Mouse (Mus musculus) urinary bladder, adult 2 months (tissue): ENCODE data around the gene Bnip1. TPM values are rescaled to one million over a fixed set of nuclear protein-coding genes. Genes with fewer than 3 reads are reported as not detected.

Experiments used
- DNase-seq: peaks from one replicate; pipeline ENCODE4 v3.0.0; 2022; ENCODE audit warnings: low spot score
- polyA plus RNA-seq: library from polyadenylated mRNA; depleted of rRNA; stranded (reverse); fragments of >200 nt; gene quantifications from 2 replicates; pipeline ENCODE4 v1.2.3, GENCODE M21; 2012

The Bnip1 gene
- polyA plus RNA-seq, 1 experiment = 32.5 TPM

DNA sequence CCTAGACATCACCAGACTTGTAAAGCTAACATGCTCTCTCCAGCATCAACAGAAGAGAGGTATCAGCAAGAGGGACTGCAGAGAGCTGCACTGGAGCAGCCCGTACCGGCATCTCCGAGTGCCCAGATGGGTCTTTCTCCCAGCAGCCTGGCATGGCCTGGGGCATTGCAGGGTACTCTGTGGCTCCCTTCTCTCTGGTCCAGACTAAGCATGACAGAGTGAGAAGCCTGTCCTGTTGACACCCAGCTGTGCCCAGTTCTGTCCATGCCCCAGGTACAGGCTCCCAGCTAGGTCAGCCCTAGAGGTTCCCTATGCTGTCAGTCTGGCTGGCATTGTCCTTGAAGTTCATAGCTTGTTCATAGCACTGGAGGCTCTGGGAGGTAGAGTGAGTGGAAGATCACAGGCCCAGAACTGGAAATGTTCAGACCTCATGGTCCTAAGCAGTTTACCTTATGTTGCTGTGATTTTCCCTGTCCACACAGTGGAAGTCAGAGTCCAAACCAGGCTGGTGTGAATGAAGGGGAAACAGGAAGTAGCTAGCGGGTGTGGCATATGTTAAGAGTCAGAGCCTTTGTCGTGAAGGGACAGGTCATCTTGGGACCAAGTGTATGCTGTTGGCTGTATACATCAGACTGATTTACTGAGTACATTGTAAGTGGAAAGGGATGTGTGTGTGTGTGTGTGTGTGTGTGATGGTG lies 12.4 kb downstream of the Bnip1 start:
- no peak for DNase-seq

DNA sequence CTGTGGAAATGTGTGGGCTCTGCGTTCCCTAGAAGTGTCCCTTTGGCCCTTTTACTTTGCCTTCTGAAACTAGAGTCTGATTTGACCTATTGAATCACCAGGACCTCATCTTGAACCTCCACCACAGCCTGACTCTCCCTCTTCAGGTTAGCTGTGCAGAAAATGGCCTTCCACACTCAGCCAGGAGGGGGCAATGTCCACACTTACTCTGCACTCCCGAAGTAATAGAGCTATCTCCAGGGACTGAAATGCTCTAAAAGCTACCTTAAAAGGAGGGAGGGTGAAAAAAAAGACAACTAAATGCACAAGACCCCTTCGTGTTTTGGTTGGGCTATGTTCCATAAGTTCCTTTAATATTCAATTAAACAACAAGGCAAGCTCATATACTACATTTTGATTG lies 13.9 kb downstream of the Bnip1 start:
- no peak for DNase-seq

DNA sequence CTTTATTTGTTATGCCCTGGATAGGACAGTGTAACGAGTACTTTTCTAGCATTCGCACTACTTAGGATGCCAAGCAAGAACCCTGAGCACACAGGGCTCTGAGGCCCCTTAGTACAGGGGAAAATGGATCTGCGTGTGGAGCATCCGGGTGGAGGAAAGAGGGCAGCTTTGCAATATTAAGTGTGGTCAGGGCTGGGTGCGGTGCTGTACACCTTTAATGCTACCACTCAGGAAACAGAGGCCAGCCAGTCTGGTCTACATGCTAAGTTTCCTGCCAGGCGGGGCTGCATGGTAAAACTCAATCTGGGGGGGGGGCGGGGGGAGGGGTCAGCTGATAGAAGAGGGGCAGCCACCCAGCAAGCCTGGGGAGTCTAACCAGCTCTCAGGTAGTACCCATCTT lies 14.5 kb downstream of the Bnip1 start:
- DNase-seq = no peak

DNA sequence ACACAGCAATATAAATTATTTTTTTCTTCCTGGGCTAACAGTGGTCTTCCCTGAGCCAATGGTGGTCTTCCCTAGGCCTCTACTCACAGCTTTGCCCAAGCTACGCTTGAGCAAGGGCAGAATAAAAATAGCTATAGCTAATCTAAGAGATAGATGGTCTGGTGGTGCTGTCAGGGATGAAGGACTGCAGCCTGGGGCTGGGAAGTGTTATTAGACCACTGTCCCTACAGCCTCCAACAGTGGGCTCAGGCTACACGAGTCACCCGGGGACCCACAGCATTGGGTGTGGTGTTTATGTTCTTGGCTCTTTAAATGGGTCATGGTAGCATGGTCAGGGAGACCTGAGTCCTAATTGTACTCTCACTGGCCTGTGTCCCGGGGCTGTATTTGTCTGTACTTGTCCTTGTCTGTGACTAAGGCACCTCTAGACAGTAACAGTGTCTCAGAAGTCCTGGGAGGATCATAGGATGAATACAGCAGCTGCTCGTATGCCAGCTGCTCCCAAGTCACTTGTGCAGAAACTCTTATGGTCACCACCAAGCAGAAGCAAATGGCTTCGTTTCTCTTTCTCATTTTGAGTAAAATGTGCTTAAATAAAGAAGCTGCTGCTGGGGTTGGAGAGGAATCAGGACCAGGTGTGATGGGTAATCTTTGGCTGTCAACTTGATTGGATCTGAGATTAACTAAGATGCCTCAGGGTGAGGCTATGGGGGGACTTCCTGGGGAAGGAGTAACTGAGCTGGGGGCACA lies 16.7 kb downstream of the Bnip1 start:
- DNase-seq = no peak

DNA sequence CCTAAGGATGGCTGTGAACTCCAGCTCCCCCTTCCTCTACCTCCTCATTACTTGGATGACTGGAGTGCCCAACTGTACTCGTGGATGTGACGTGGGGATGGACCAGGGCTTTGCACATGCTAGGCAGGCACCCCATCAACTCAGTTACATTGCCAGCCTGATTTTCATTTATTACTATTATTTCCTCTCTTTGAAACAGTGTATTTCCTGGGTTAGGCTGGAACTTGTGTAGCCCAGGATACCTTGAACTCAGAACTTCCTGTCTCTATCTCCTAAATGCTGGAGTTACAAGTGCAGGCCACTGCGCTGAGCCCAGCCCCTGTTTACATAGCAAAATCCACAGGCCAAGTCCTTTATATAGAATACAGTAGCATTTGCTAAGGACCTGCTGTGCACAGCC lies 22.0 kb downstream of the Bnip1 start:
- no peak for DNase-seq

DNA sequence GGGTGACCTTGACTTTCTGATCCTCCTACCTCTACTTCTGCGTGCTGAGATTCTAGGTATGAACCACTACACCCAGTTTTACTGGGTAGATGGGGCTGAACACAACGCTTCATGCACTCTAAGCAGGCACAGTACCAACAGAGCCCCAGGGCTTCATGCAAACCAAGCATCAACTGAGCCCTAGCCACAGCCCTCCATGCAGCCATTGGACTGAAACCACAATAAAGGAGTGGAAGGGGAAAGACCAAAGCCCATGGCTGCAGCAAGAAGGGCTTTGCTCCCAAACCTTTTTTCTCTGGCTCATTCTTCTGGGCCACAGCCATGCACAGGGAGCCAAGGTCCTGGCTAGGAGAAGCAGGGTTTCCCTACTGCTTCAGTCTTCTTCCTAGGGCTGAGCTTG lies 31.7 kb downstream of the Bnip1 start:
- no peak for DNase-seq

DNA sequence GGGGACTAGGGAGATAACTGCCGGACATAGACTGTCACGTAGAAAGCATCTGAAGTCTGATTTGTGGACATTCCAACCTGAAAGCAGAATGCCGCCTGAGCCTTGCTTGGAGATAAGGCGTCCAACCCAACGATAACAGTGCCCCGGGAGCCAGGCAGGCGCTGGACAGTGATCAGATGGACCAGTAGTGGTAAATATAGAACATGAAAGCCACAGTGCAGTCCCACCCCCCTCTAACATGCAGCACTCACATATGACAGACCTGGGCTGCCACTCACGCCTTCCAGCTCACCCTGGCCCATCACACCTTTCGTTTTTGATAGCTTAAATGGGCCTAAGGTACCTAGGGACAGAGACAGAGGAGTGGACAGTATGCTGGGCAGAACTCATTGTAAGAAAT lies 32.6 kb downstream of the Bnip1 start:
- no peak for DNase-seq

DNA sequence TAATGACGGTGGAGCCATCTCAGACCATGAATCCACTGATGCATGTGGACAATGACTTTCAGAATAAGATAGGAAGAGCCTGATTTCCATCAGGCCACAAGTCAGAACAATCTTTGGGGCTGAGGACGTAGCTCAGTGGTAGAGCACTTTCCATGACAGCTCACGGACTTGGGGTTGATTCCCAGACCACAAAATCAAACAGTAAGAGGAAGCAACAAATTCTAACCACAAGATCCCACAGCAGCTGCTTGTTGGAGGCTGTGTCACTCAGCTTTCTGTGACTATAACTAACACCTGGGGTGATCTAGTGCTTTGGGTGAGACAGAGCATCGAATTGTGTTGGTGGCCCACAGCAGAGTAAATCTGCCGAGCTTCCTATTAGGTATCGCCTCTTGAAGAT lies 35.9 kb downstream of the Bnip1 start:
- no peak for DNase-seq

DNA sequence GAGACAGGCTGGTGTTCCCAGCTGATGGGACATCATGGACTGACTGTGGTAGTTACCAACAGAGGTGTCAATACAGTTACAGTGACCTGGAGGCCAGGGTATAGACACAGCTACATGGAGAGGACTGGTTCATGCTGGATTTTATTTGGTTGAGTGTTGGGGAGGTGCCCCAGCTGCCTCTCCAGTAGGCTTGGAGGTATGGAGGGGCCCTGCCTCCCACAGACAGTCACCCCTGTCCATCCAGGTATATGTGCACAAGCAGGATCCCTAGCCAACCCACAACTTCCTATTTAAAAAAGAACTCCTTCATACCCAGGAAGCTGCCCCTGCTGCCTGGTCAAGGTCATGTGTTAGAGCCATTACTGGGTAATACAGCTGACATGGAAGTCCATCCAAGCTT lies 36.9 kb downstream of the Bnip1 start:
- DNase-seq = no peak

DNA sequence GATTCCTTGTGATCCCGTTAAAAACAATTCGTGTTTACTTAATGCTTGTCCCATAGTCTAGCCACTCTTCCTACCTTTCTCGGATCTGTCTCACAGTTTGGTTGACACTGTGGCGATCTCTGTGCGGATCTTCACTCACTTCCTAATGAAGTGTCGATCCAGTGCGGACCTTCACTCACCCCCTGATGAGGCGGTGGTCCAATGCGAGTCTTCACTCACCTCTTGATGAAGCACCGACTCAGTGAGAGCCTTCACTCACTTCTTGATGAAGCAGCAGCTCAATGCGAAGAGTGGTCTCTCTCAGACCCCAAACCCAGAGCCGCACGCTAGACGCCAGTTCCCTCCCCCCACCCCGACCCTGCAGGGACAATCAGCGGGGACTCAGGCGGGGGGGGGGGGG lies 45.3 kb downstream of the Bnip1 start:
- DNase-seq = no peak

DNA sequence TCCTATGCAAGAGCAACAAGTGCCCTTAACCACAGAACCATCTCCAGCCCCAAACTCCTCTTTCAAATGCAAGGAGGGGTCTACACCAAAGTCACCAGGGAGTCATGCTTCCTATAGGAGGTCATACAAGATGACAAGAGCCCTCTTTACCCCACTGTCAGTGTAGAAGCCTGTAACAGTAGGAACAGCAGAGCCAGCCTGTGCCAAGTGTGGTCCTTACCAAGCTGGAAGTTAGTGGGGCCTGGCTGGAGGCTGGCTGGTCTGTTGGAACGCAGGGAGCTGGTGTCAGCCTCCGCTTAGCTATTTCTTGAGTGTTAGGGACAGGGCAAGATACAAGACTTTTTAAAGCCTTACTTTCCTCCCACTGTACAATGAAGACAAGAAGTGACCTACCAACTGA lies 52.9 kb downstream of the Bnip1 start:
- no peak for DNase-seq

DNA sequence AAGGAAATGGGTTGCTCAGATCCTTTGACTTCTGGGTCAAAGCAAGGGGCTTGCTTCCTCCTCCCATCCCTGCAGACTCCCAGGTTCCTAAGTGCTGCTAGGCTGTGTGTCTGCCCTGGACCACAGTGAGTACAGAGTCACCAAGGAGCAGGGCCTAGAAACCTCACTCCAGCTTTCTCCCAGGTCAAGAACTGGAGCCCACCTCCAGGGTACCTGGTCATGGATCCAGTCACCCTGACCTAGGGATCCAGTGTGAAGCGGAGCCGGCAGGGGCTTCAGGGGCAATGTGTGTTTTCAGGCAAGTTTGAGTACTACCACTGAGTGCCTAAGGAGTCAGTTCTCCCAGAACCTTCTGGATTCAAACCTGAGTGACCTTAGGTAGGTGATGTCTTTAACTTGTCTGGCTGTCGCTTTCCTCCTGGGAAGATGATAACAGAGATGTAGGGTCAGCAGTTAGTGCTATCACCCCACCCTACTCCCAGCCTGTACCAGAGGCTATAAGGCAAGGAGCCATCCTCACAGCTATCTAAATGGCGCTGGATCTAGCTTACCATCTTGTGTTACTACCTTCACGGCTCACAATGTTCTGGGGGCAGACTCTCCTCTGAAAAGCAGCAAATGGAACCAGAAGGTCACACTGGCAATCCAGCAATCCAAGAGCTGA lies 53.6 kb downstream of the Bnip1 start:
- no peak for DNase-seq

DNA sequence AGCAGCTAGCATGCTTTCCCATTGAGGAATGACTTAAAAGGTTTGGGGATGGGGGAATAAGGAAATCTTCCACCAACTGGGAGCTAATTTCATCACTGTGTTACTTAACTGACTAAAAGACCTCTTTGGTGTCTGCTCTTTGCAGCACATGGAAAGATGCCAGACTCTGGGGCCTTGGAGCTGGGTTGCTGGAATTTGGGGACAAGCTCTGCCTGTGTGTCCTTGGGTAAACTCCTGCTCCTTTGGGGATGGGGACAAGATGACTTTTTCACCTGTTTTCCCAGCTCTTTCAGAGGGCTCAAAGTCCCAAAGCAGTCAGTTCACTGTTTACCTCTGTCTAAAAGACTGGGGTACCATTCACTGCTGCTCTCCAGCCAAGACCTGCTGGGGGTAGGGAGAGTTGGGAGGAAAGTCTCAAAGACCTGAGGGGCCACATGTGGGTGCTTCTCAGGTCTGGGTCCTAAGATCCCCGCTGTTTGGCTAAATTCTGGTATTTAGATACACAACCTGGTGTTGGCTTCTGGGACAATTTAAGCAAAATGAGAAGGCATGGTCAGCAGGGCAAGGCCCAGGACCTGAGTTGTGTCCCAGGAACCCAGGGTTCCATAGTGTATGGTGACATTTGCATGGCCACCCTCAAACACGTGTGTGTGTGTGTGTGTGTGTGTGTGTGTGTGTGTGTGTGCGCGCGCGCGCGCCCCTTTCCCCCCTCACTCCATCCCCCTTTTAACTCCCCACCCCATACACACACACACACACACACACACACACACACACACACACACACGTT lies 54.3 kb downstream of the Bnip1 start:
- DNase-seq = no peak

DNA sequence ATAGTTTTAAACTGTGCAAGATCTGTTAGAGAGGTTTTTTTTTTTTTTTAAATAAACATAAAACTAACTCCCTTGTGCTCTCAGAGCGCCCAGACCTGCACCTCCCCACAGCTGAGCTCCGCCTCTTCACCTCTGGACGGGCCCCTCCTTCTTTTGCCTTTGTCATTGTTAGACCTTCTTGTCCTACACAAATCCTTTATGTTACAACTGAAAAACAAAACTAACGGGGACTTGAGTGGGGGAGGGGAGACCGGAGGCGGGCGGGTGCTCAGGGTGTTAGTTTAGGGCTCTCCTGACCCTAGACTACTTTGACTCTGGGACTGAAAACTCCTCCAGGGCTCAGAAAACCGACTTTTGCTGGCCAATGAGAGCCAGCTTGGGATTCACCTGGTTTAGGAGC lies 55.1 kb downstream of the Bnip1 start:
- no peak for DNase-seq

DNA sequence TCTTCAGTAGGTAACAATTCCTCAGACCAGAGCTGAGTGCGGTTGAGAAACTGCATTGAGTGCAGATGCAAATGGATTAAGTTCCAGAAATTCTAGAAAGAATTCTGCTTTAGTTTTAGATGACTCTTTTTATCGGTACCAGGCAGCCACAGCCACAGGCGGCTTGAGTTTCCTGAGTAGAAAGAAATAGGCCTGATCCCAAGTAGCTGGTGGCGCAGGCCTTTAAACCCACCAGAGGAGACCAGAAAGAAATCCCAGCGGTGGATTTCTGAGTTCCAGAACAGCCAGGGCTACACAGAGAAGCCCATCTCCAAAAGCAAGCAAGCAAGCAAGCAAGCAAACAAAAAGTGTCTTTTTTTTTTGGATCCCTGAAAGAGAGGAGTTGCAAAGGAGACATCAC lies 55.5 kb downstream of the Bnip1 start:
- no peak for DNase-seq

DNA sequence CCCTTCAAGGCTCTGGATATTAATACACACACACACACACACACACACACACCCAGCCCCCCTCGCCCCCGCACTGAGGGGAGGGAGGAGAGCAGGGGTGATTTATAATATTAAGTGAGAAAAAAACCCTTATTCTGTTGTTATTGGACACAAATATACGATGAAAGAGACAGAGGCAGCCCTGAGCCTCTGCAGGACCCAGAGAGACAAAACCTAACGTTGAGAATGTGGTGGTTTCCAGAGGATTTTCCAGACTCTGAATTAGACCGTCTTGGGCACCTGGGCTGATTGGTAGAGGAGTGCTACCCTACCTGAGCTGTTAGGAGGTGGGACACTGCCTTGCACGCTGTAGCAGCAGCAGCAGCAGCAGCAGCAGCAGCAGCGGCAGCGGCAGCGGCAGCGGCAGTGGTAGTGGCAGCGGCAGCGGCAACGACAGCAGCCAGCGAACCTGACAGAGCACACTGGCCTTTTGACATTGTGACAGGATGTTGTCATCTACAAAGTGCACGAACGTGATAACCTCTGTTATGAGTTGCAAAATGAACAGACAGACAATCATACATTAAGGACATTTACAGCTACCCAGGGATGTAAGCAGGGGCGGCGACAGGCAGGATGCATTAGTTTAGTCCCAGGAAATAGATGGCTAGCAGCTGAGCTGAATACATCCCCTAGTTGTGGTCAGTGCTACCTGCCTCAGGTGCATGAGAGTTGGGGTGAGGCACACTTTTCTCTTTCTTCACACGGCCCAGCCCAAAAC lies 56.1 kb downstream of the Bnip1 start:
- DNase-seq = no peak

DNA sequence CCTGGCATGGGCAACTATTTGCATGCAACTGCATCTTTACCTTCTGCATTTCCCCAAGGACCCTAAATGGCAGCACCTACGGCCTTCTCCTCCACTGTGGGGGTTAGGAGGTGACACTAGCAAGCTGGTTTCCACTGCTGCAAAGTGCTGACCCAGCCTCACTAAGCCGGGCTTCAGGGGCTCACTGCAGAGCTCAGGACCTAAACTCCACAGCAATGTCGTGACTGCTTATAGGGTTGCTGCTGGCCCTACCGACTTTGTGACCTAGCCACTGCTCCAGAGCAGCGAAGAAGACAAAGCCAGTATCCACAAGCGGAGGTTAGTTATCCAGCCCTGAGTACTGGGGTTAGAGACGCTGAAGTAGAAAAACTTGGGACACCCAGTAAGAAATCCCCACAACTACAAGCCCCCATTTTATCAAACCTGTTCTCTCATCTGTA lies 56.7 kb downstream of the Bnip1 start:
- no peak for DNase-seq

DNA sequence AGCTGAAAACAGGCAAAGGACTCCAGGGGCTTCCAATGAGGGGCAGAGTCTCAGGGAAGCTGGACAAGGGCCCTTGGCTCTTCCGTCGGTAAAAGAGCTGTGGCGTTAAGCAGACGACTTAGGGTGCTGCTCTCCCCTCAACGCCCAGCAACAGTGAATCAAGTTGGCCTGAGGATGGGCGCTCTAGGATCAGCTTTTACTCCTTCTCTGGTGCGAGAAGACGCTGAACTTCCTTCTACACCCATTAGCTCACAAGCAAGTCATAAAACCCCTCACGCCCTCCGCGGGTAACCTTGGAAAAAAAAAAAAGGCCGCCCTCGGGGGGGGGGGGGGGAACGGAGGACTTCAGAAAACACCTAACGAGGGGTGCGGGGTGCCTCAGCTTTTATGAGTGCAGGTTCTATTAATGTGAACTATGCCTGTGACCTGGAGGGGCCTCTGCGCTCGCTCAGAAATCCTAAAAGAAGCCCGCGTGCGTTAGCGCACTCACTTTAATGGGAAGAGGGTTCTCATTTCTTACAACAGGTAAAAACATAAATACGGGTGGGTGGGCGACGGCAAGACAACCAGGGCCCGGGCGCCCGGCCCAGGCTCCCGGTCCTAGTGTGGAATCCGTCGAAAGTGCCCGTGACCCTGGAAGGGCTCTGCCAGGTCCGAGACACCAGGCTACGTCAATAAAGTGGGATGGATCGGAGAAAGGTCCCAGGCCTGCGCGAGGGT lies 57.5 kb downstream of the Bnip1 start:
- DNase-seq = no peak

DNA sequence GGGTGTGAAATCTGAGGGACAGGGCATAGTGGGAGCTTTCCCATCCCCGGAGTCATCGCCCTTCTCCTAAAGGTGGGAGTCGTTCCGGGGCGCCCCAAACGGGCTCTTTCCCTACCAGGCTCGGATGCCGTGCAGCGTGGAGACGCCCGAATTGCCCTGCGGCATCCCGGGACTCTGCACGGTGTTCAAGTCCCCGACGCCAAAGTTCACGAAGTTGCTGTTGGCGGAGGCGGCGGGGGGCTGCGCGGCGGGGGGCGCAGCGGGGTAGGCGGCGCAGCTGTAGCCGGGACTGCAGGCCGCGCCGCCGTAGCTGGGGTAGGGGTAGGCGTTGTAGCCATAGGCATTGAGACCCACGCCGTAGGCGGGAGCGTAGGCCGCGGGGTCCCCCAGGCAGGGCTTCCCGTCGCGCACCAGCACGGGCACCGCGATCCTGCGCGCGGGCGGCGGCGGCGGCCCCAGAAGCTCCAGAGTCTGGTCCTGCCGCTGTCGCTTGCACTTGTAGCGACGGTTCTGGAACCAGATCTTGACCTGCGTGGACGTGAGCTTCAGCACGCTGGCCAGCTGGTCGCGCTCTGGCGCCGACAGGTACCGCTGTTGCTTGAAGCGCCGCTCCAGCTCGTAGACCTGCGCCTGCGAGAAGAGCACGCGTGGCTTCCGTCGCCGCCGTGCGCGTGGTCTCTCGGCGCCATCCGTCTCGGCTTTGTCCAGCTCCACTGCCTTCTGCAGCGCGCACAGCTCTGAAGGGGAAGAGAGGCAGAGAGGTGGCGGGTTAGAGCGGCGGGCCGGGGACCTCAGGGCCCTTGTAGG lies 58.2 kb downstream of the Bnip1 start:
- DNase-seq = no peak
